Mouse (Mus musculus): ENCODE measurements at regions not wholly inside any gene's neighbourhood (a gene's known extent, or its start where the extent isn't known, plus 50 kb on each side); places are given as distances from the start of the nearest gene placed in this dataset.

- no peak for ATAC-seq (ENCODE audit: extremely low read depth, insufficient number of reproducible peaks, low FRiP score, poor library complexity, severe bottlenecking)
Observed at GRCm38 (mm10) chr1:187536263-187536662, 72.3 kb upstream of the Esrrg start.

GRCm38 (mm10) chr1:187556718-187557117 is 51.9 kb upstream of the Esrrg start:
- no peak for ATAC-seq (ENCODE audit: extremely low read depth, insufficient number of reproducible peaks, low FRiP score, poor library complexity, severe bottlenecking)
